Mouse (Mus musculus) liver, adult 2 months (tissue): ENCODE measurements around the gene Nfat5. TPM values are rescaled to one million over a fixed set of nuclear protein-coding genes. Genes with fewer than 3 reads are reported as not detected.

ENCODE experiments used
- DNase-seq: peaks from one replicate; pipeline ENCODE4 v3.0.0-alpha.2; 2011; ENCODE audit warnings: low read depth, low spot score; ENCODE audit errors: extremely low read depth
- H3K27ac ChIP-seq: fragments of 200-500 bp; replicated peaks from 2 replicates; pipeline ENCODE4 v1.5.1; 2012; ENCODE audit warnings: low read depth, mild to moderate bottlenecking, control low read depth, inconsistent platforms, low read length; ENCODE audit not compliant: insufficient read depth
- H3K27me3 ChIP-seq: fragments of 200-500 bp; 2 replicates; pipeline ENCODE4 v1.6.1; 2012; ENCODE audit warnings: mild to moderate bottlenecking, moderate library complexity, low read length, inconsistent platforms; ENCODE audit not compliant: control insufficient read depth, insufficient read depth
- H3K36me3 ChIP-seq: fragments of 200-500 bp; 2 replicates; pipeline ENCODE4 v1.6.1; 2012; ENCODE audit warnings: low read length, inconsistent platforms; ENCODE audit not compliant: control insufficient read depth, insufficient read depth
- H3K4me1 ChIP-seq: fragments of 200-500 bp; 2 replicates; pipeline ENCODE4 v1.6.1; 2011; ENCODE audit warnings: low read length; ENCODE audit not compliant: control insufficient read depth, insufficient read depth
- H3K4me3 ChIP-seq: fragments of 200-500 bp; 2 replicates; pipeline ENCODE4 v1.5.1; 2011; ENCODE audit warnings: low read depth, mild to moderate bottlenecking, control low read depth, low read length, moderate library complexity; ENCODE audit not compliant: insufficient read depth
- H3K79me2 ChIP-seq: fragments of 200-500 bp; 2 replicates; pipeline ENCODE4 v1.6.1; 2012; ENCODE audit warnings: inconsistent platforms, mild to moderate bottlenecking, low read length, moderate library complexity; ENCODE audit not compliant: control insufficient read depth, insufficient read depth
- H3K9ac ChIP-seq: fragments of 200-500 bp; 2 replicates; pipeline ENCODE4 v1.6.1; 2012; ENCODE audit warnings: low read depth, mild to moderate bottlenecking, control low read depth, inconsistent platforms, low read length
- CTCF ChIP-seq: fragments of 200-500 bp; IDR thresholded peaks from 2 replicates; pipeline ENCODE4 v1.5.1; 2011; ENCODE audit warnings: low read depth, low read length, control low read depth
- POLR2A ChIP-seq: fragments of 200-500 bp; IDR thresholded peaks from 2 replicates; pipeline ENCODE4 v1.6.1; 2011; ENCODE audit warnings: low read length, control low read depth; ENCODE audit not compliant: insufficient read depth; ENCODE audit errors: extremely low read depth
- WGBS: fragments of 180-500 bp; shearing (Covaris S2); methylation state at CpG from one replicate; pipeline ENCODE4 v1.1.7; 2018; 5-methylcytosine and 5-hydroxymethylcytosine counted together
- polyA plus RNA-seq: library from polyadenylated mRNA; depleted of rRNA; stranded (reverse); fragments of >200 nt; gene quantifications from 2 replicates; pipeline ENCODE4 v1.2.3, GENCODE M21; 2012; rRNA removed
- total RNA-seq: library from RNA; depleted of rRNA; stranded (reverse); fragments of >200 nt; gene quantifications from 2 replicates; pipeline ENCODE4 v1.2.3, GENCODE M21; 2014; rRNA removed

The Nfat5 gene
- total RNA-seq (9.4 and 11.5 TPM in 2 replicates), polyA plus RNA-seq (5.6 and 9.7 TPM in 2 replicates)

GRCm38 (mm10) chr8:107292928-107293601 lies at the start of gene Nfat5:
Nfat5 (plus strand) TSS chr8:107293470.
- TF ChIP-seq CTCF: no peak
- peak; percentile 91 for TF ChIP-seq POLR2A
- WGBS: under 1% methylated on average over 48 of the region's 49 CpGs
- Histone ChIP-seq H3K36me3 (no peaks in the 10 kb centered on the region), H3K27me3 (no peaks in the 10 kb centered on the region), H3K4me3 (peak within 1 kb of the TSS; percentile 95), H3K4me1 (peaks cover 4% of the 10 kb centered on the region; the same call in 1 of the 2 replicates), H3K79me2 (peaks cover 6% of the 10 kb centered on the region; the same call in 1 of the 2 replicates), H3K9ac (peak within 1 kb of the TSS; percentile 94), H3K27ac (peak within 1 kb of the TSS; percentile 88)
- DNase-seq: peak; percentile 66

DNA sequence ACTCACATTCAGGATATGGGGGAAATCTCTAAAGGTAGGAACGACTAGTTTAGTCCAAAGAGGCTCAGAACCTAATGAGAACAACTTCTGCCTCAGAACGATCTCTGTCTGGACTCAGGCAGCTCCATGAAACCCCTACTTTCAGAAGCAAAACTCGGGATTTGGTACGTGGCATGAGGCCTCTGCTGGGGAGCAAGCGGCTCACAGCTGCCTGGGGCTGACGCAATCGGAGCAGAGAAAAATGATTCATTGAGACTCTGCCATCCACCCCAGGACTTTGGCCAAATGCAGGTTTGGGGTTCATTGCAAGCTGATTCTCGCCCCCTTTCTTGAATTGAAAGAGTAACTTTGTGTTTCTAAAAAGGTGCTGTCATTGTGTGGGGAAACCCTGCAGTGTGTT lies 49.1 kb upstream of the Nfat5 start:
- 76% methylated on average over 8 of the region's 8 CpGs for WGBS

DNA sequence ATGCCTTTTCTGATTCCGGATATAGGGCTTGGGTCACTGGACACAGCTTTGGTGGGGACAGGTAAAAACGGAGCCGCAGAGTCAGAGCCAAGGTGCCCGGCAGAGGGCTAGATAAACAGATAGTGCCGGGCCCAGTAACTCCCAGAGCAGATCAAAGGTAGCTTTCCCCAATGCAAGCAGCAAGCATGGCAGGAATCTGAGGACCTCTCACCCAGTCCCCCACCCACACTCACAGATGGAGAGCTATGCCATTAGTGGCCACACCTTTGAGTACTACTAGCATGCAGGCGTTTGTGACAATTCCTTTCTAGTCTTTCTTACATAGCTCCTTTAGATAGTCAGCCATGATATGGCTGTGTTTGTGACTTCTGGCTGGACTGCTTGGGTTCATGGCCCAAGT lies 44.8 kb upstream of the Nfat5 start:
- H3K36me3 ChIP-seq: no peaks in the 10 kb centered on the region
- no peak overlapping the region for H3K27ac ChIP-seq
- no peak for DNase-seq
- no peak overlapping the region for H3K9ac ChIP-seq
- WGBS: 35% methylated on average over 6 of the region's 6 CpGs
- H3K79me2 ChIP-seq: no peaks in the 10 kb centered on the region
- no peak overlapping the region for H3K4me3 ChIP-seq
- H3K4me1 ChIP-seq: no peaks in the 10 kb centered on the region
- TF ChIP-seq CTCF (no peak), POLR2A (no peak)
- no peaks in the 10 kb centered on the region for H3K27me3 ChIP-seq

More for the DNA sequence above, 49.1 kb upstream of the Nfat5 start:
- H3K4me1 ChIP-seq: no peaks in the 10 kb centered on the region
- H3K27ac ChIP-seq: no peak overlapping the region
- DNase-seq: no peak
- no peak overlapping the region for H3K4me3 ChIP-seq
- no peak overlapping the region for H3K9ac ChIP-seq
- H3K79me2 ChIP-seq: no peaks in the 10 kb centered on the region
- no peak for TF ChIP-seq POLR2A
- TF ChIP-seq CTCF: no peak
- H3K36me3 ChIP-seq: no peaks in the 10 kb centered on the region
- H3K27me3 ChIP-seq: no peaks in the 10 kb centered on the region

DNA sequence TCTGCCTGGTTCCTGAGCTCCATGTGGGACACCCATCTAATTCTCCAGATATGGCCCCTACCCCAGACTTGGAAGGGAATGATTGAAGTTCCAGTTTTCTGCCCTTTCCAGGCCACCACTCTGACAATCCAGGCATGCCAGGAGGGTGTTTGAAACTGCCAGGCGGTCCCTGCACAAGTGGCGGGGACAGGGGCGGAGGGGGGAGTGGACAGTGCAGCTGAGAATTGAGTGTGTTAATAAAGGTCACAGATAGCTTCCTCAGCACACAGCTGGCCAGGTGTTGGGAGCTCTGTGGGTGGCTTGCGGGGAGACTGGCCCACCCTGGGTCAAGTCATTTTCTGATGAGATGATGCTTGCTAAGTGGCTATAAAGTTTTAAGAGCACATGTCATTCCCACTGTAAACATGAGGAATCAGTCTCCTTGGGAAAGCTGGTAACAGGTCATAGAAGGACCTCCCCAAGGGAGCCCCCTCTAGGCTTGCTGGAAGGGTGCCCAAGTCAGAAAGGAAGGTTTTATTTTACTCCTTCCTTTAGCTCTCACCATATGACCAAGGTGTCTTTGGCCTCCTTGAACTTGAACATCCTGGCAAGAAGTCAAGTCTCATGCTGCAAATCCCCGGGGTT lies 41.7 kb upstream of the Nfat5 start:
- no peak overlapping the region for H3K4me3 ChIP-seq
- H3K79me2 ChIP-seq: no peaks in the 10 kb centered on the region
- TF ChIP-seq CTCF: no peak
- TF ChIP-seq POLR2A: no peak
- no peaks in the 10 kb centered on the region for H3K36me3 ChIP-seq
- DNase-seq: no peak
- no peaks in the 10 kb centered on the region for H3K4me1 ChIP-seq
- H3K27me3 ChIP-seq: no peaks in the 10 kb centered on the region
- 90% methylated on average over 5 of the region's 5 CpGs for WGBS
- H3K9ac ChIP-seq: no peak overlapping the region
- H3K27ac ChIP-seq: no peak overlapping the region

GRCm38 (mm10) chr8:107253121-107253520 lies 40.1 kb upstream of the Nfat5 start:
- WGBS: 45% methylated on average over 6 of the region's 6 CpGs
- Histone ChIP-seq H3K9ac (no peak overlapping the region), H3K27me3 (no peaks in the 10 kb centered on the region), H3K79me2 (no peaks in the 10 kb centered on the region), H3K36me3 (no peaks in the 10 kb centered on the region), H3K4me3 (no peak overlapping the region), H3K4me1 (no peaks in the 10 kb centered on the region), H3K27ac (no peak overlapping the region)
- TF ChIP-seq POLR2A (no peak), CTCF (no peak)
- DNase-seq: peak; percentile 7

DNA sequence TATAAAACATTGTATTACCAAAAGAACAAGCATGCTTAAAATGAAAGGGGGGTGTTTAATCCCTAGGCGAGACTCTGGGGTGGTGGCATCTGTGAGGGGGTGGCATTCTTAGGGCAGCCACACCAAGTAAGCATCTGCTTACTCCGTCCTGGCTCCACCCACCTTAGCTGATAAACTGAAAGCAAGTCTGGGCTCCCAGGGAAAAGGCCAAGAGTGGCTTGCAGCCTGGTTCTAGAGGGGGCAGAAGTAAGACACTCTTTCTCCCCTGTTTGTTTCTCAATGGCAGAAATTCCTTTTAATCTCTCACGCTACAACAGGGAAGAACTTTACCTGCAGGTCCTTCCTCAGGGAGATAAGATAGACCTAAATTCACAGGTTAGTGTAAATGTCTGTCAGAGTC lies 38.9 kb upstream of the Nfat5 start:
- WGBS: 70% methylated on average over 3 of the region's 3 CpGs
- TF ChIP-seq POLR2A: no peak
- H3K27me3 ChIP-seq: no peaks in the 10 kb centered on the region
- no peaks in the 10 kb centered on the region for H3K36me3 ChIP-seq
- H3K79me2 ChIP-seq: no peaks in the 10 kb centered on the region
- no peak overlapping the region for H3K9ac ChIP-seq
- no peak for DNase-seq
- H3K4me1 ChIP-seq: no peaks in the 10 kb centered on the region
- H3K27ac ChIP-seq: no peak overlapping the region
- H3K4me3 ChIP-seq: no peak overlapping the region
